Comparison of ENCODE assay signal across 23 mouse cellular contexts in the genomic region with DNA sequence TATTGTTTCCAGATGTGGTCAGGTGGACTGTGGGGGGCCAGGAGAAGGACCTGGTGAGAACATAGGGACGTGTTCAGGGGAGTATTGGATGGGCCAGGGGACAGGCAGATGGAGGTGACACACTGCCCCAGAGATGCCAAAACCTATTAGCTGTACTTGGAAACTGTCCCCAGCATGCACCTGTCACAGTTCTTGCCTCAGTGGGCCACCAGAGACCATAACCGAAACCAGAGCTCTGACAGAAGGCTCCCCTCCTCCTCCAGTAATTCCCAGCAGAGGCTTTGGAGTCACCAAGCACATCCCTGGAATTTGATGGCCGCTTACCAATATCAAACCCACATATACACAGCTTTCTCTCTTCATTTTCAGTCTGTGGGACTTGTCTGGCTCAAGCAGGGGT. TPM values are rescaled to one million over a fixed set of nuclear protein-coding genes. Genes with fewer than 3 reads are reported as not detected.
"Had no signal": no experiment of that assay in that cellular context is flagged by ENCODE, and none has a peak within 500 bp of the region (broad histone marks: within the 10 kb centered on the region; RNA-seq: fewer than 3 reads in every experiment).

No protein-coding gene starts in this region.

- H3K27ac ChIP-seq: intestine, embryonic 15.5 days; kidney, embryonic 15.5 days; limb, embryonic 10.5 days; limb, embryonic 13.5 days; liver, embryonic 12.5 days; liver, embryonic 15.5 days; lung, embryonic 15.5 days; neural tube, embryonic 12.5 days; stomach, embryonic 15.5 days had no signal

- H3K9ac ChIP-seq: intestine, embryonic 15.5 days; kidney, embryonic 15.5 days; limb, embryonic 13.5 days; liver, embryonic 12.5 days; liver, embryonic 15.5 days; lung, embryonic 15.5 days; neural tube, embryonic 12.5 days; neural tube, embryonic 15.5 days; stomach, embryonic 15.5 days had no signal

- H3K4me3 ChIP-seq: intestine, embryonic 15.5 days; kidney, embryonic 15.5 days; limb, embryonic 10.5 days; limb, embryonic 13.5 days; liver, embryonic 12.5 days; liver, embryonic 15.5 days; lung, embryonic 15.5 days; megakaryocyte, embryonic 14.5 days; neural tube, embryonic 12.5 days; neural tube, embryonic 15.5 days; stomach, embryonic 15.5 days had no signal

- H3K9me3 ChIP-seq: intestine, embryonic 15.5 days; kidney, embryonic 15.5 days; limb, embryonic 10.5 days; limb, embryonic 13.5 days; liver, embryonic 12.5 days; liver, embryonic 15.5 days; lung, embryonic 15.5 days; neural tube, embryonic 12.5 days; neural tube, embryonic 15.5 days; stomach, embryonic 15.5 days had no signal

- H3K36me3 ChIP-seq: intestine, embryonic 15.5 days; kidney, embryonic 15.5 days; limb, embryonic 10.5 days; limb, embryonic 13.5 days; liver, embryonic 12.5 days; liver, embryonic 15.5 days; lung, embryonic 15.5 days; neural tube, embryonic 12.5 days; neural tube, embryonic 15.5 days; stomach, embryonic 15.5 days had no signal

- ATAC-seq: intestine, embryonic 15.5 days; liver, embryonic 12.5 days had no signal

- DNase-seq: kidney, adult 11 months; kidney, adult 8-10 months; kidney, postnatal 10 days; kidney, postnatal 36 days; liver; lung, adult 18-20 months; lung, postnatal 10 days; lung, postnatal 36 days; right cerebral cortex, postnatal 14 days; thymus, adult 2 months; thymus, postnatal 14 days; thymus, postnatal 4 days had no signal

- H3K27me3 ChIP-seq: lung, embryonic 15.5 days; stomach, embryonic 15.5 days had no signal

- H3K4me2 ChIP-seq: intestine, embryonic 15.5 days; kidney, embryonic 15.5 days; limb, embryonic 13.5 days; liver, embryonic 12.5 days; liver, embryonic 15.5 days; lung, embryonic 15.5 days; neural tube, embryonic 12.5 days; neural tube, embryonic 15.5 days; stomach, embryonic 15.5 days had no signal

- H3K4me1 ChIP-seq: stomach, embryonic 15.5 days had no signal

RNA-seq across cellular contexts. Expression of a gene that starts 46.4 kb away (rescaled TPM):
- polyA plus RNA-seq: liver, embryonic 12.5 days; liver, embryonic 15.5 days; thymus, adult 2 months had no signal

RNA-seq across cellular contexts. Expression of a gene that starts 46.4 kb away (rescaled TPM):
- polyA plus RNA-seq: liver, embryonic 12.5 days; liver, embryonic 15.5 days; thymus, adult 2 months had no signal
